Mouse (Mus musculus): ENCODE results near the gene Nras.

- no peak for TF ChIP-seq MAFK (IDR thresholded peaks at IDR 0.05; ENCODE audit: insufficient read depth, low read depth, low read length)
- no peak for TF ChIP-seq ZNF384 (IDR thresholded peaks at IDR 0.05; ENCODE audit: low read depth, low read length)
- TF ChIP-seq CHD2 (IDR thresholded peaks at IDR 0.05; ENCODE audit: low read depth, low read length): no peak
- TF ChIP-seq ZC3H11A (IDR thresholded peaks at IDR 0.05; ENCODE audit: borderline replicate concordance, low read depth, low read length): no peak
- TF ChIP-seq HCFC1 (IDR thresholded peaks at IDR 0.05; ENCODE audit: borderline replicate concordance, insufficient read depth, low read length): no peak
Observed at GRCm38 (mm10) chr3:103040861-103041379, 17.2 kb upstream of the Nras start.
